Mouse (Mus musculus): ENCODE measurements around the gene Ms4a18.

Gene Ms4a18

DNA sequence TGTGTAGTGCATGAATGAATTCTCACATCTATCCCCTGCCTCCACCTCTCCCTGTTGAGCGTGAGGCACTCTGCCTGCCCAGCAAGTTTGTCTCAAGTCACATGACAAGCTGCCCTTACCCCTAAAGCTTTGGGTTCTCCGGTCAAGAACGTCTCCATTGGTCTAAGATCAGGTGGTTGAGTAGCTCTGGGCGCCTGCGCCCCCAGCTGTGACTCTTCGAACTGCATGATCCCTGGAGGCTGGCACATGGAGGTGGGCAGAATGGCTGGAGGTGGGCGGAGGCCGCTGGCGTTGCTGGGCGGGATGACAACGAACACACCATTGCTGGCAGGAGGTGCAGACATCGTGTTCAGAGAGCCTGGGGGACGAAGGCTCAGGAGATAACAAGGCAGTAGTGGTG is 33.3 kb downstream of the Ms4a18 start:
- DNase-seq (ENCODE audit: low spot score in 2 of 2), result no peak

DNA sequence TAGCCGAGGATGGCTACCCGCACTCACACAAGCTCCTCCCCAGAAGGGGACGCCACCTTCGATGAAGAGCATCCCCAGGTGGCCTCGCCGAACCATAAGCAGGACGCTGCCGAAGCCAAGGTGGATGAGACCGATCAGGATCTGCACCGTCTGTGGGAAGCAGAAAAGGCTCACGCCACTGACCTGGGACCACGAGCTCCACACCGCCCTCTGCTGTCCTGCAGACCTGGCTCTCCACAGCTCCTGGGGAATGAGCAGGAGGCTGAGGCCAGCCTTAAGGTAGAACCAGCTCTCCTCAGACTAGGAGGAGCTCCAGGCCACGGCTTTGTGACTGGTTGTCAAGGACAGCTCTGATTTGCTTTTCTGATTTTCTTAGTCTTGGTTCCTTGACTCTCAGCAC is 34.7 kb downstream of the Ms4a18 start:
- no peak for DNase-seq (ENCODE audit: low spot score in 2 of 2)

- no peak for DNase-seq (ENCODE audit: low spot score in 2 of 2)
Measured at GRCm38 (mm10) chr19:10980210-10980609, 37.6 kb downstream of the Ms4a18 start.

- peak; percentile 54 to 58 for DNase-seq (ENCODE audit: low spot score in 2 of 2)
Measured at GRCm38 (mm10) chr19:10979184-10980168, 38.4 kb downstream of the Ms4a18 start.

DNA sequence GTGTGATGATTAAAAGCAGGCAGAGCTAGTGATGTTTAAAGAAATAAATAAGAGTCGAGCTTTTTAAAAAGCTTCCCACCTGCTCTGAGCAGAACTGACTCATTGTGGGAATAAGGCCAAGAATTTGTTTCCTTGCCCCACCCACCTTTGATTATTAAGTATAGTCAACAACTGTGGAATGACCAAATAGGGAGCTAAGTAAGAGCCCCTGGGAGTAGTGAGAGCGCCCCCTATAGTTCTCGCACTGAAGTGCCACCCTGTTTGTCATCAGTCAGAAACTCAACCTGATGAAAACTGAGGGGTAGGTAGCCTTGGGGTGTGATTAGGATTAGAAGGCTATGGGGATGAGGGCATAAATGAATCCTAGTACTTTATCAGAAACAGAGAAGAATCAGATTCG is 41.5 kb downstream of the Ms4a18 start:
- DNase-seq (ENCODE audit: low spot score in 2 of 2), result no peak

DNA sequence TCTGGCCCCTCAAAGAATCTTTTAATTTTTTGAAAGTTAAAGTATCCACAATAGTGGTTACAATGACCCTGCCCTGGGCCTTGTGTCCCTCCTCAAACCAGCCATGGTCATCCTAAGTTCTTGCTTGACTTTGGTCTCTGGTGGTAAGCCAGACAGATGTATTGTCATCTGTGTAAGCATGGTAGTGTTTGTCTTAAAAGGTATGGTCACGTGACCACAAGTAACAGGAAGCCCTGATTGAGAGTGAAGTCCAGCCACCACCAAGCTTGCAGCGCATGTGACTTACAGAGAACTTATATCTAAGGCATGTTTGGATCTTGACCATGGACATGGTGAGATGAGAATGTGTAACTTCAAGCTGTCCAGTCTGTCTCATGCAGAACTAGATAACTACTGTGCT is 42.6 kb downstream of the Ms4a18 start:
- DNase-seq (ENCODE audit: low spot score in 2 of 2), result no peak

- DNase-seq (ENCODE audit: low spot score in 2 of 2), result no peak
Measured at GRCm38 (mm10) chr19:10974238-10974865, 43.5 kb downstream of the Ms4a18 start, which contains the start of gene Ms4a10. Gene Ms4a10 (minus strand): TSS chr19:10974670.

DNA sequence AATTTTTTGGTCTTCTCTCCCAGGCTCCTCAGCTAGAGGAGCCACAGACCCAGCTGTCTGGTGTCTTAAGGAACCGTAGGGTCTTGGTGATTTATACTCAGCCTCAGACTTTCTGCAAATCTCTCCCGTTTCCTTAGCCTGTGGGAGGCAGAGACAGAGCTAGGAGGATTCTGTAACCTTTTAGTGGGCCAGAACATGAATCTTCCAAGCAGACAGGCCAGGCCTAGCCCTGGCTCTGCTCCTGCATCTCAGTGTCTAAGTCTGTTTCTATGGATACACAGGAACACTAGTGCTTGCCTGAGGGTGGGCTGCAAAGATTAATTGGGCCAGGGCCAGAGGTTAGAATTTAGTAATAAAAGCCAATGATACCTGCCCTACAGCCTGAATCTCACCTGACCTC is 44.6 kb downstream of the Ms4a18 start:
- no peak for DNase-seq (ENCODE audit: low spot score in 2 of 2)

DNA sequence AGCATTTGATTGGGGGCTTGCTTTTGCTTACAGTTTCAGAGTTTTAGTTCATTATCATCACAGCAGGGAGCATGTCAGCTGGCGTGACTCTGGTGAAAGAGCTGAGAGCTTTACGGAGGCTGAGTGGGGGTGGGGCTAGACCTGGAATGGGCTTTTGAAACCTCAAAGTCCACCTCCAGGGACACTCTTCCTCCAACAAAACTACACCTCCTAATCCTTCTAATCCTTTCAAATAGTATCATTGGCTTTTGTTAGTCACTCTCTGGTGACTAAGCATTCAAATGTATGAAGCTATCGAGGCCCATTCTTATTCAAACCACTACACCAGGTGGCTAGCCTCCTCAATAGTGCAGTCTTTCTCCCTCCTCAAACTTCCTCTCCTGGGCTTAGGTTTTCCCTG is 45.2 kb downstream of the Ms4a18 start:
- no peak for DNase-seq (ENCODE audit: low spot score in 2 of 2)

GRCm38 (mm10) chr19:10970457-10970856 is 47.4 kb downstream of the Ms4a18 start:
- DNase-seq (ENCODE audit: low spot score in 2 of 2), result no peak

- no peak for DNase-seq (ENCODE audit: low spot score in 2 of 2)
Measured at GRCm38 (mm10) chr19:10968578-10968977, 49.3 kb downstream of the Ms4a18 start.

DNA sequence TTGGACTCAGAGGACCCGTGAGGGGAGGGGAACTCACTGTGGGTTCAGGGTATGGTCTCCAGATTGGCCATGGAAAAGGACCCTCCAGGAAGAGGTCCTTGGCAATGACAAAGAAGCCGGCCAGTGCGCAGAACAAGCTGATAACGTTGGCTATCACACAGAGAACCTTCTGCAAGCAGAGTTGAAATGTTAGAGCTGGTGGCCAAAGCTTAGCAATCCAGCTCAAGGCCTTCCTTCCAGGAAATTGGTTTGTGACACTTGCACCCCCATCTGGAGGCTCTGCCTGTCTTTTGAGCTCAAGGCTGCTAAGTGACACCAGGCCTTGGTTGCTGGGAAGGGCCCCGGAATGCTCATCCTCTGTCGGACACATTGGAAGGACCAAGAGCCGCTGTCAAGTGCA is 52.1 kb downstream of the Ms4a18 start:
- no peak for DNase-seq (ENCODE audit: low spot score in 2 of 2)

- no peak for DNase-seq (ENCODE audit: low spot score in 2 of 2)
Measured at GRCm38 (mm10) chr19:10959978-10960346, 57.9 kb downstream of the Ms4a18 start.

- no peak for DNase-seq (ENCODE audit: low spot score in 2 of 2)
Measured at GRCm38 (mm10) chr19:10959085-10959977, 58.5 kb downstream of the Ms4a18 start.

GRCm38 (mm10) chr19:10952021-10952939 is 65.6 kb downstream of the Ms4a18 start:
- peak; percentile 25 to 27 for DNase-seq (ENCODE audit: low spot score in 2 of 2)

DNA sequence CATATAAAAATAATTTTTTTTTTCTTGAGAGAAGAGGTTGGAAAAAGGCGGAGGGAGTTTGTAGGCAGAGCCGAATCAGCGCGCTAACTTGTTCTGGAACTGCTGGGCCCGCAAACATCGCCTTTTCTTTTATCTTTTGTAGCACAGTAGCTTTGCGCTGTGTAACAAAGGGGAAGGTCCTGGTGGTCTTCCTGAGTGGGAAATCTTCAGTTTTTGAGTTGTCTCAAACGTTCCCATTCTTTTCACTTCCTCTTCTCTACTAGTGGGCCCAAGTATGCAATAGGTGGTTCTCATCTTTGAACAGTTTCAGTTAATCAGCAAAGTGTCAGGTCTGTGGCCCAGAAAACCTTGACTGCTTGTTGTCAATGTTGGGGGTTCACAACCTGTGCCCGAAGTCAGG is 68.3 kb downstream of the Ms4a18 start:
- no peak for DNase-seq (ENCODE audit: low spot score in 2 of 2)

DNA sequence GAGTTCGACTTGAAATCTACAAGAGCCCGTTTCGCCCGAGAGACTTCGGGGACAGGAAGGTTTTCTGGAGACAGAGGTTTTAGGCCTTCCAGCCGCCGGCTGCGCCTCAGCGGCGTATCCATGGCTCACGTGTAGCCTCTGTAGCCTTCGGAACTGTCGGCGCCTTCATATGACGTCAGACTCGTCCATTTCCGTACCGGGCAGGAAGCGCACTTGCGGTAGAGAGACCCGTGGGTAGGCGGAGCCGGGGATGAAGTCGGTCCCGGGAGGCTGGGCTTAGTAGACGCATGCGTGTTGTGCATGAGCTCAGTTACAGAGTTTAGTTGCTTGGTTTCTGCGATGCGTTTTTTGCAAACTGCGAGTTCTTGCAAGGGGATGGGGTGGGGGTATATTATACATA is 68.7 kb downstream of the Ms4a18 start, which contains the start of gene Ccdc86:
Gene Ccdc86, minus strand, starts transcription at position 155 of the 400 bp plus-strand sequence.
- peak; percentile 96 to 97 for DNase-seq (ENCODE audit: low spot score in 2 of 2)

DNA sequence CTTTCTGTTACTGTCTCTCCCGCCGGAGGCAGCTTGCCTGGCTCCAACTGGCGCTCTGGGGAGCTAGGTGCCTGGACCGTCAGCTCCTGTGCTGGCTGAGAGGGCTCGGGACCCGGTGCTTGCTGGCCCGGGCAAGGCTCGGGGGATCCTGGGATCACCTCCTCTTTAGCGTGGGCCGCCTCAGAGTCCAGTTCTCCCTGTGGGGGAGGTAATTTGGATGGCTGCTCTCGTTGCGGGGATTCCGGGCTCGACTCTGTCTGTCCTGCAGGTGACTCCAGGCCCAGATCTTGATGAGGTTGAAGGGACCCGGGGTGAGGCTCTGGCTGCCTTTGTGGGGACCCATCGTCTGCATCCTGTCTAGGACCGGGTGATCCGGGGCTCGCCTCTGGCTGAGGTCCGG is 69.4 kb downstream of the Ms4a18 start:
- no peak for DNase-seq (ENCODE audit: low spot score in 2 of 2)

GRCm38 (mm10) chr19:10947219-10947618 is 70.6 kb downstream of the Ms4a18 start:
- DNase-seq (ENCODE audit: low spot score in 2 of 2), result no peak
